Mouse (Mus musculus) kidney, adult 18-20 months (tissue): ENCODE measurements around the gene Frem1.

Source experiments
- DNase-seq: peaks from one replicate; pipeline ENCODE4 v3.0.0; 2021

Frem1 gene

DNA sequence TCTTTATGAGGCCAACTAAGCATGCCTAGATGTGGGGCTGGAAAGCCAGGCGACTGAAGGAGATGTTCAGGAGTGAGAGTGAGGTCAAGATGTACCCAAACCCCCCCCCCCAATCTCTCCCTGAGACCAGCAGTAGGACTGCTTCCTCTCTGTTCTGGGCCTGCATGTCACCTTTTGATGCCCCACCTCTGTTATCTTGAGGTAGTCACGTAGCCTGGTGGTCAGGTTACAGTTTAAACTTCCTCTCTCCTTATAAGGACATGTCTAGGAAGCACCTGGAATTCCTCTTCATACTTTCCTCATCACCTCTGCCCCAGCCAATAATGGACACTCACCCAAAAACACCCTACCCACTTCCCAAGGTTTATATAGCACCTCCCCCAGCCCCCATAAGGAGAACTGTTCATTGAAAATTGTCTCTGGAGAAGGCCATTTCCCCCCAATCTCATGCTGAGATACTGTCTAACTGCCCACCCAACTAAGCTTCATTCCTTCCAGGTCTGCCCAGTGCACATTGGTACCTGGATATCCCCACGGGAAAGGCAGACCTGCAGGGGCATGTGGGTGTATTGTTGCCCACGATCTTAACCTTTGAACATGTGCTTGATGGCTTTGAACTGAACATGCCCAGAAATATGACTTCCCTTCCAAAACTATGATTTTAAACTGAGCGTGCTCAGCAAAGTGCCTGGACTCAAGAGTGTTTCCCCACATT is 184.3 kb downstream of the Frem1 start:
- DNase-seq, result no peak

DNA sequence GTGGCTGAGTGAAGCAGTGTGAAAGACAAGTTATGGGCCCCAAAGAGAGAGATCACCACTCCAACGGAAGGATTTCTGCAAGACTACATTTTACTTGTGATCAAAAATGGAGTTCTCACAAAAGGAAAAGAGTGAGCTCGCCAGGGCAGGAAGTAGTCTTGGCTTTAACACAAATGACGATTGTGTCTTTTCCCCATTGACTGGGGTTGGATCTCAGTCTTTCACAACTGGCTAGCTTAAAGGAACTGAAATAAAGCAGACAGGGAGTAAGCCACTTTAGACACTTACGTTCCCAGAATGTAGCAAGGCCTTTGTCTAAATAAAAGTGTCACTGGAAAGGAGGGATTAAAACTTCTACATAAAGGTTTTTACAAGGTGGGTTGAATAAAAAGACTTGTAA is 185.0 kb downstream of the Frem1 start:
- no peak for DNase-seq

DNA sequence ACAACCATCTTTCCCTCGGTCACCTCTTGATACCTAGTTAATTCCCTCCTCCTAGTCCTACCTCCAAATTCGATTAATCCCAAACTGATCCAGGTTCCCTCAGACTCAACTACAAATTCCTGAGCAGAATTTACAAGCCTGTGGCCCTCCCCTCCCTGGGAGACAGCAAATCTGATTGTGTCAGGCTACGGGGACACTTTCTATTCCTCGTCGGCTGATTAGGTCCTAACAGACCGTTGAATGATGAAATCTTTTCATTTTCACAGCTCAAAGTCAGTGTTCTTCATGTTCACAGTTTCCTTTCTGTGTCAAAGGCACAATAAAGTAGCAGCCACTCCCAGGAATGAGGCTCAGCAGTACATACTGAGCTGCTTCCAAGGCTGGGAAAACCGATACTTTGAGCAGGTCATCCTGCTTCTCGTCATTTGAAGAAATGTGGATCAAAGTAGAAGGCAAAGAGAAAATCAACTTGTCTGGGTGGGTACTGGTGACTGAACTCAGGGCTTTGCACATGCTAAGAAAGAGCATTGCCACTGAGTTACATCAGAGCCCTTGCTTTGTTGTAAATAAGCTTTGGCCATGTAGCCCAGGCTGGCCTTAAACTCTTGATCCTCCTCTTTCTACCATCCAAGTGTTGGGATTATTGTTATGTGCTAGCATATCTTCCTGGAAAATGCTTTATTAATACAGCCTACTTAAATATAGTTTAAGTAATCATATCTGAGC is 187.0 kb downstream of the Frem1 start:
- DNase-seq, result no peak

DNA sequence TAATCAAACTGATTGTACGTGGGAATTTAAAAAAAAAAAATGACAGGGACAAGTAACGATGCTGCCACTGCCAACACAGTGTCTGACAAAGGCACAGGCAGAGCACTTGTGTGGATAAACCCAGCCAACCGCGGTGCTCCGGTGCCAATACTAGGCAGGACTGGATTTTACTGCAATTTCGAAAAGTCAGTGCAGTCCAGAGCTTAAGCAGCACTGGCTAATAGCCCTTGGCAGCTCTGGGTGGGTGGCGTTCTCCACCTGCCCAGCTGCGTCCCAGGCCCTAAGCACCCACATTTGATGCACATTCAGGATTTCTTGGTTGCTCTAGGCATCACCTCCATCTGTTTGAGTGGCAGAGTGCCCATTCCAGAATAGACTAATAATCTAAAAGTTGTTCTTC is 188.8 kb downstream of the Frem1 start:
- DNase-seq, result no peak

DNA sequence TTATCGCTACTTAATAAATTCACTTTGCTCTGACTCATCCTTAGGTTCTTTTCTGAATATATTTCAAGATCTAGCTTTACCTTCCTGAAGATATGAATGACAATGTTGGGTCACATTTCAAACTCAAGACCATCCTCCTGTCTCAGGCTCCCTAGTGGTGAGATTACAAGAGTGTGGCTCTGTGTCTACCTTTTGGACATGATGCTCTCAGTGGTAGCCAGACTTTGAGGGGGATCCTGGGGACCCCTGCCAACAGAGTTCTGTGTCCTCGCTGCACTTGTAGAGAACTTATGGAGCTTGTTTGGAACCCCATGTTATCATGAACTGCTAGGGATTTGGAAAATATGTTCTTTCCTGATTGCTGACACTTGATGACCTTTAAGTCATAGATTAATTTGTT is 190.7 kb downstream of the Frem1 start:
- no peak for DNase-seq

DNA sequence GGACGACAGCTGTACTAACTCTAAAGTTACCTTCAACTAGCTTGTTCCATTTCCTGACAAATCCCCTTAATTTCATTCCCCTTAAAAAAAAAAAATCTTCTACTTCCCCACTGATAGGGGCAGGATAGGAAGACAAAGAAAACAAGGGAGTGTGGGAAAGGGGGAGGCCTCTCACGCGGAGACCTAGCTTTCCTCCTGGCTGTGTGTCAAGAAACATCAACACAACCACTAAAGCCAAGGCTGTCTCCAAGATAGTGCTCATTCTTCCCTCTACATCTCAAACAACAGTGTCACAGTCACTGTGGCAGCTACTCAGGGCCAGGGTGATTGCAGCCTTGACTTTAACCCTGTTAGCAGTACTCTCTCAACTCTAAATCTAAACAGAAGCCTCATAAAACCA is 191.6 kb downstream of the Frem1 start:
- no peak for DNase-seq

DNA sequence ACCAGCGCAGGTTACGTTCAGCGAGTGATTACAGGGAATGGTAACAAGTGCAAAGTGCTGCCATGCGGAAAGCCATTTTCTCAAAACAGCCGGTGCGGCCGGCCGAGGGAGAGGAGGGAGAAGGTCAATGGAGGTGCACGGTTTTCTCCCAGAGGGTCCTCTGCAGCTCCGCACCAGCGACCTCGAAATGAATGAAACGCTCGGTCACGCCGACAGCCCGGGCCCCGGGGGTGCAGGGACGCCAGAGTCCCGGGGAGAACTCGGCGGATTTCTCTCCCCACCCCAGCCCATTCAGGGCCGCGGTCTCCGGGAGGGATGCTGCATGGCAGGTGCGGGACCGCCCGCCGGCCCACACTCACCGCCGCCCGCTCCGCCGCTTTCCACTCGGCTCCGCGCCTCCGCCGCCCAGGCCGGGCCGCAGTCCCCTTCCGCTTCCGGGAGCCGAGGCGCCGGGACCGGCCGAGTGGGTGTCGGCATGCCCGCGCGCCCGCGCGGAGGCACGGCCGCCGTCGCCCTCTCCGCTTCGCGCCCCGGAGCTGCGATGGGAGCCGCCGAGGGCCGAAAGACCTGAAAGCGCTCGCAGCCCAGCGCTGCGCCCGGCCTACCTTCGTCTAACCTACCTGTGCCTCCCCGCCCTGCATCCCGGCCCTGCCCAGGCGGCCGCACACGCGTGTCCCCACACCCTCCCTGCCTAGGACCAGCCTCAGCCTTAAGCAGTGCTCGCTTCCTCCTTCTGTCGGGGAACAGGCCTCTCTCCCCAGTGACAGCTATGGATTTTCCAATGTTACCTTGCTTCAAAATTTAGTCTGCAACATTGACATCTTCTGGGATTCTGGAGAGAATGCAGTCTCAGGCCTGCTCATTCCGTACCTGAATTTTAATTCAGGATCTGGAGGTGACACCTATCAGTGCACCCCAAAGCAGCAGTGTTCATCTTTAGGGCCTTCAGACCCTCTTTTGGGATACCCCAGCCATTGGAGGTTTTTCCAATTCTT is 192.7 kb downstream of the Frem1 start, which contains the start of gene Zdhhc21:
Zdhhc21 (minus strand) TSS at position 828 of the 995 bp plus-strand sequence.
- DNase-seq, result peak; percentile 88

DNA sequence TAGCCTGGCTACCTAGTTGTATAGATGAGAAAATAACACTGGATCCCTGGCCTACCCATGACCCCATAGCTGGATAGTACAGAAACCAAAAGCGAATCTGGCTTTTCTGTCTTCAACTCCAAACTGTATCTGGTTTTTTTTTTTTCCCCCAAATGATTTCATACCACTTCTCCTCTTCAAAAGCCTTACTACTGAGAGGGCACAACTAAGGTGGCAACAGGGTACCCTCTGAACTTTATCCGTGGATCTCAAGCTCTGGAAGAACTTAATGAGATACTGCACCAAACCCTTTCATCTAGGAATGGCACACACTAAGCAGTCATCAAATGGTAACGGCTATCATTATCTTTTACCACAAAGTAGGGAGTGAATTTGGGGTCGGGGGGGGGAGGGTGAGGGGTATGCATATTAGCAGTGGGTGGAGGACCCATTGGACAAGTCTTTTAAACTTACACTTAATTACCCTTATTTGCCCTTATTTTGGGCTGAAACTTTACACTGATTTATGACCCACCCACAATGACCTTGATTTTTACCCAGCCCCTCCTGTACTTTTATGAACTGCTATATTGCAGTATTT is 193.6 kb downstream of the Frem1 start:
- no peak for DNase-seq

DNA sequence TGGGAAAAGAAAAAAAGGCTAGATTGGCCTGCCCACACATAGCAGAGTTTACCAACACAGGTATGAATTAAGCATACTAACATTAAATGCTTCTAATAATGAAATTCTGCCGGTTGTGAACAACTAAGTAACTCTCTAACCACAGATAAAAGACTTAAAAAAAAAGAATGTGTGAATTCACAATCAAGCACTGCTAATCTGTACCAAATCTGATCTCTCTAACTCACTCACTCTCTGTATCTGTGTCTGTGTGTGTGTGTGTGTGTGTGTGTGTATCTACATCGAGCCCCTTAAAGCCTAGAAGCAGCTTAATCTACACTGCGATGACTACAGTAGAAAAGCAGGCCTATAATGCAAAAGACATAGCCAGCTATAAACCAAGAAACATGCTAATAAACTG is 195.2 kb downstream of the Frem1 start:
- DNase-seq, result no peak

DNA sequence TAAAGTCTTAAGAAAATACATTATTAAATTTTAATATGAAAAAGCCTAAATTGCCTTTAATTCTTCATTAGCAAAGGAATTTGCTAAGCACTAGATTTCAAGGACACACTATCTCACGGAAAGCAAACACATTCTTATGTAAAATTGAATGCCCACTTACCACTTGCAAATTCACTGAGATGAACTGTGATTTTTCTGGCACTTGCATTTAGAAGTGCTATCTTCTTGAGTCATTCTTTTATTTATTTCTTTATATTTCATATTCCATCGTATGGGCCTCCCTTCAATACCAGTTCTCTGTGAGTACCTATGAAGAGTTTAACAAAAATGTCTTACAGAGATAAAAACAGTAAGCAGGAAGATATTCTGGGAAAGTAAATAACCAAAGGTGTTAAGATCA is 198.3 kb downstream of the Frem1 start:
- no peak for DNase-seq

DNA sequence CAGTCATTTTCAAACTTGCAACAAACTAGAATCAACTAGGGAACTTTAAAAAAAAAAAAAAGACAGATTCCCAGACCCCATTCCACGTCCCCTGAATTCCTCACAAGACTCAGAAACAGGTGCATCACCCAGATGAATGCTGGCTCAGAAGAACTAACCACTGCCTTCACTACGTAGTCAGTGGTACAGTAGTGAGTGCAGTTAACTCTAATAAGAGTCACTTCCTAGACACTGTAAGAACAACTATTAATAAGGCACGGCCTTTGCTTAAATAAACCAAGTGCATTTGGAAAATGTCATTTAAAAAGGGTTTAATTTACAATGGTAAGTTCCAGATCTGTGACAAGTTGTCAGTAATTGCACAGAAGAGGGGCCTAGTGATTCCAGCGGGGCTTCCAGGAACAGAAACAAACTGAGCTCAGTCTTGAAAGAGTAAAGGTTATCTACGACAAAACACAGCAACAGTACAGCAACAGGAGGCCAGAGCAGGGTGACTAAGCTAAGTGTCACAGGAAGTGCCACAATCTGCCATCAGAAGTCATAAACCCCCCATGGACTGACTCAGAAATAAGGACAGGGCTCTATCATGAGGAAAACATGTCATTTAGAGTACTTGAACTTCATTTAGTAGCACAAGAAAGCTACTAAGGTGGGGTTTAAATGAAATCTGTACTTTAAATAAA is 203.4 kb downstream of the Frem1 start:
- DNase-seq, result peak; percentile 9
